Mouse (Mus musculus): ENCODE data around the gene A4gnt. TPM values are rescaled to one million over a fixed set of nuclear protein-coding genes. Genes with fewer than 3 reads are reported as not detected.

The A4gnt gene
- polyA plus RNA-seq, 1 experiment: not detected

DNA sequence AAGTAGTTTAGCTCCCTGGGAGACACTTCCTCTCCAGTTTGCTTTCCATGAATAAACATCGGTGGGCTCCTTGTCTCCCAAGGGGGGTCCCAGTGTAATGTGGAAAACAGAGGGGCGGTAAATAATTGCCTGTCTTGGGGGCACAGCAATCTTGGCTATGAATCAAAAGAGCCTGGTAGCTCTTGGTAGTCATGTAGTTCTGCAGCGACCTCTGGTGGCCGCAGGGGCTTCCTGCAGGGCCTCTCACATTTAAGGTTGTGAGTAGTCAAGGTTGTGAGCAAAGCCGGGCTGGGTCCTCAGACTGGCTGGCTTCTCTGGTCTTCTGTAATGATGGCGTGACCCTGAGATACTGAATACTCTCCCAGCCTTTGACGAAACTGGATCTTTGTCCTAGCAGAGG, 50.1 kb downstream of the A4gnt start:
- no peak for TF ChIP-seq MYOD1 (IDR thresholded peaks at IDR 0.05; ENCODE audit: control insufficient read depth in 1 of 3, insufficient read length in 2 of 3, low read depth in 2 of 3)
- no peak for TF ChIP-seq POLR2AphosphoS2 (IDR thresholded peaks at IDR 0.05; ENCODE audit: insufficient read length, low read depth)
- TF ChIP-seq SRF (IDR thresholded peaks at IDR 0.05; ENCODE audit: control insufficient read depth, insufficient read length, low read depth): no peak
- no peak for TF ChIP-seq MYOG (IDR thresholded peaks at IDR 0.05; ENCODE audit: control insufficient read depth in 1 of 3, insufficient read depth in 1 of 3, insufficient read length in 2 of 3, low read depth in 2 of 3)
- no peak overlapping the region for H3ac ChIP-seq (ENCODE audit: control insufficient read depth, insufficient read length)
- H3K36me3 ChIP-seq (ENCODE audit: control insufficient read depth, insufficient read depth): peaks cover 5% of the 10 kb centered on the region
- no peak overlapping the region for H3K4me3 ChIP-seq
- no peaks in the 10 kb centered on the region for H3K79me2 ChIP-seq (ENCODE audit: control insufficient read depth, insufficient read depth)
- no peak overlapping the region for H3K4me2 ChIP-seq (ENCODE audit: low read depth)
- no peaks in the 10 kb centered on the region for H3K27me3 ChIP-seq (ENCODE audit: control insufficient read depth, insufficient read depth, insufficient read length)

DNA sequence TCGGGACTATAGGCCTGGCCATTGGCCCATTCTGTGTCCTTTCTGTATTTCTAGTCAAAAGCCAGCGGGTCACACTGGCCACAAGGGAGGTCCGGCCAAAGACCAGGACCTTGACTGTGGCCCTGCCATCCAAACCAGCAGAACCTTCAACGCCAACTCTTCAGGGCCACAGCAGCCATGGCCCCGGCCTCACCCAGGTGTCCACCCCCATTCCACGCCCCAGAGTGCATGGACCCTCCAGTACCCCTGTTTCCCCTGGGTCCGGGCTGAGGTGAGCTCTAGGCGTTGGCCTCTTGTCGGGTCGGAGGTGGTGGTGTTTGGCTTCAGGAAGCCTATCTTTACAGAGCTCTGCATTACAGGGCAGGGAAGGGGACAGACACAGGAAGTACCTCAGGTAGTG, 50.6 kb downstream of the A4gnt start:
- no peak overlapping the region for H3ac ChIP-seq (ENCODE audit: control insufficient read depth, insufficient read length)
- peaks cover 9% of the 10 kb centered on the region for H3K36me3 ChIP-seq (ENCODE audit: control insufficient read depth, insufficient read depth)
- no peaks in the 10 kb centered on the region for H3K79me2 ChIP-seq (ENCODE audit: control insufficient read depth, insufficient read depth)
- TF ChIP-seq POLR2AphosphoS2 (IDR thresholded peaks at IDR 0.05; ENCODE audit: insufficient read length, low read depth): no peak
- no peak for TF ChIP-seq TCF3 (IDR thresholded peaks at IDR 0.05; ENCODE audit: insufficient read length, low read depth)
- no peak for TF ChIP-seq MYOD1 (IDR thresholded peaks at IDR 0.05; ENCODE audit: control insufficient read depth in 1 of 3, insufficient read length in 2 of 3, low read depth in 2 of 3)
- H3K4me3 ChIP-seq: no peak overlapping the region
- no peaks in the 10 kb centered on the region for H3K27me3 ChIP-seq (ENCODE audit: control insufficient read depth, insufficient read depth, insufficient read length)
- H3K4me2 ChIP-seq (ENCODE audit: low read depth): no peak overlapping the region

DNA sequence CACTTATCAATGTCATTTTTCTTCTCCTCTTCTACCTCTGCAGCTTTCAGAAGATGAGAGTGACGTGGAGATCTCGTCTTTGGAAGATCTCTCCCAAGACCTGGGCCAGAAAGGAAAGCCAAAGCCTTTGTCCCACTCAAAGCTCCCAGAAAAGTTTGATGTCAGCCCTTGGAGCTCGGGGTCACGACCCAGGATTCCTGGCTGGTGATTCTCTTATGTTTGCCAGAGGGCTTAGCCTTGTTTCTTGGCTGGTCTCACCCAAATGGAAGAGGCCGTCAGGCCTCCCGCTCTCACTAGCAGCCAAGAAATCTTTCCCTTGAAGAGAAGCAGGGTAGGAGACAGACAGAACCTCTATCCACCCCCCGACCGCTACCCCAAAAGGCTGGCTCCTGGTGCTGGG, 55.3 kb downstream of the A4gnt start:
- TF ChIP-seq USF1 (IDR thresholded peaks at IDR 0.05; ENCODE audit: low read depth) (no peak), REST (IDR thresholded peaks at IDR 0.05; ENCODE audit: insufficient read depth, insufficient read length) (no peak), TCF3 (IDR thresholded peaks at IDR 0.05; ENCODE audit: insufficient read length, low read depth) (no peak), MYOG (IDR thresholded peaks at IDR 0.05; ENCODE audit: control insufficient read depth in 1 of 3, insufficient read depth in 1 of 3, insufficient read length in 2 of 3, low read depth in 2 of 3) (no peak), TCF12 (IDR thresholded peaks at IDR 0.05; ENCODE audit: insufficient read depth, poor library complexity, severe bottlenecking) (no peak), POLR2AphosphoS2 (IDR thresholded peaks at IDR 0.05; ENCODE audit: insufficient read length, low read depth) (no peak), E2F4 (IDR thresholded peaks at IDR 0.05; ENCODE audit: insufficient read depth) (no peak), MAX (IDR thresholded peaks at IDR 0.05; ENCODE audit: low read depth) (no peak), MYOD1 (IDR thresholded peaks at IDR 0.05; ENCODE audit: control insufficient read depth in 1 of 3, insufficient read length in 2 of 3, low read depth in 2 of 3) (no peak)
- no peaks in the 10 kb centered on the region for H3K79me2 ChIP-seq (ENCODE audit: control insufficient read depth, insufficient read depth)
- no peaks in the 10 kb centered on the region for H3K27me3 ChIP-seq (ENCODE audit: control insufficient read depth, insufficient read depth, insufficient read length)
- no peak overlapping the region for H3K4me3 ChIP-seq
- peaks cover 24% of the 10 kb centered on the region for H3K36me3 ChIP-seq (ENCODE audit: control insufficient read depth, insufficient read depth)
- no peak overlapping the region for H3ac ChIP-seq (ENCODE audit: control insufficient read depth, insufficient read length)
- no peak overlapping the region for H3K4me2 ChIP-seq (ENCODE audit: low read depth)

GRCm38 (mm10) chr9:99671603-99672002, 59.3 kb downstream of the A4gnt start:
- Histone ChIP-seq H3ac (ENCODE audit: control insufficient read depth, insufficient read length) (no peak overlapping the region), H3K4me3 (no peak overlapping the region), H3K79me2 (ENCODE audit: control insufficient read depth, insufficient read depth) (no peaks in the 10 kb centered on the region), H3K4me2 (ENCODE audit: low read depth) (no peak overlapping the region), H3K27me3 (ENCODE audit: control insufficient read depth, insufficient read depth, insufficient read length) (no peaks in the 10 kb centered on the region), H3K36me3 (ENCODE audit: control insufficient read depth, insufficient read depth) (peaks cover 24% of the 10 kb centered on the region)
- TF ChIP-seq E2F4 (IDR thresholded peaks at IDR 0.05; ENCODE audit: insufficient read depth) (no peak), MYOG (IDR thresholded peaks at IDR 0.05; ENCODE audit: control insufficient read depth in 1 of 3, insufficient read depth in 1 of 3, insufficient read length in 2 of 3, low read depth in 2 of 3) (no peak), USF1 (IDR thresholded peaks at IDR 0.05; ENCODE audit: low read depth) (no peak), SRF (IDR thresholded peaks at IDR 0.05; ENCODE audit: control insufficient read depth, insufficient read length, low read depth) (no peak), CEBPB (IDR thresholded peaks at IDR 0.05; ENCODE audit: insufficient read depth, poor library complexity, severe bottlenecking) (no peak), POLR2AphosphoS2 (IDR thresholded peaks at IDR 0.05; ENCODE audit: insufficient read length, low read depth) (no peak), TCF3 (IDR thresholded peaks at IDR 0.05; ENCODE audit: insufficient read length, low read depth) (no peak), MYOD1 (IDR thresholded peaks at IDR 0.05; ENCODE audit: control insufficient read depth in 1 of 3, insufficient read length in 2 of 3, low read depth in 2 of 3) (no peak), POLR2A (IDR thresholded peaks at IDR 0.05; ENCODE audit: insufficient read length, low read depth) (no peak), MAX (IDR thresholded peaks at IDR 0.05; ENCODE audit: low read depth) (no peak), TCF12 (IDR thresholded peaks at IDR 0.05; ENCODE audit: insufficient read depth, poor library complexity, severe bottlenecking) (no peak), REST (IDR thresholded peaks at IDR 0.05; ENCODE audit: insufficient read depth, insufficient read length) (no peak)

Other genes starting within 250 kb of the A4gnt start
- gene Mras, start 175.1 kb upstream of the A4gnt start, polyA plus RNA-seq (2012; fragmentation: generic; extraction: Trizol): 18.8 TPM
- gene Nme9, start 161.0 kb upstream of the A4gnt start, polyA plus RNA-seq (2012; fragmentation: generic; extraction: Trizol): not detected
- gene Armc8, start 43.6 kb upstream of the A4gnt start, polyA plus RNA-seq (2012; fragmentation: generic; extraction: Trizol): 10.4 TPM
- 7.5 TPM for gene Dbr1, start 36.7 kb upstream of the A4gnt start, polyA plus RNA-seq (2012; fragmentation: generic; extraction: Trizol)
- 6.5 TPM for gene Dzip1l, start 17.0 kb downstream of the A4gnt start, polyA plus RNA-seq (2012; fragmentation: generic; extraction: Trizol)
- gene Cldn18, start 104.8 kb downstream of the A4gnt start, polyA plus RNA-seq (2012; fragmentation: generic; extraction: Trizol): not detected